Mouse (Mus musculus): ENCODE results near the gene Cngb1.

The Cngb1 gene

GRCm38 (mm10) chr8:95310342-95310970, 4.1 kb upstream of the Cngb1 start, which contains the start of gene Tepp:
Tepp (plus strand) TSS chr8:95310566.
- Histone ChIP-seq H3K27me3 (ENCODE audit: control insufficient read depth, insufficient read depth, low read length, poor library complexity, severe bottlenecking) (no peaks in the 10 kb centered on the region), H3K36me3 (ENCODE audit: control insufficient read depth, insufficient read depth, low read length, poor library complexity, severe bottlenecking) (no peaks in the 10 kb centered on the region)
- no peak for DNase-seq (ENCODE audit: low read depth, low spot score)

DNA sequence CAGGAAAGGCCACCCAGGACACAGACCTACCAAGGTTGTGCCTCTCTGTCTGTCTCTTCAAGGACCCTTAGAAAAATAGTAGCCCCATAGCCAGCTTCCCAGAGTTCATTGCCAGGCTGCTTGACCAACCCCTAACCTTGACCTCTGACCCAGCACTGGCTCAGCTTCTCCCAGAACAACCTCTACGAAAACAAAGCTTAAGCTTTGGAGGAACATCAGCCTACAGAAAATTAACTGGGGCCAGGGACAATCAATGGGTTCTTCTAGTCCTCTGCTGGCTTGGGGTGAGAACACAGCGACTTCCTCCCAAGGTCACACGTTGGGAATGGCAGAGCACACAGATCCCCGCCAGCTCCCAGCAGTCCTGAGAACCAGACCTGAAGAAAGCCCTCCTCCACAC, 859 bp downstream of the Cngb1 start:
- H3K36me3 ChIP-seq (ENCODE audit: control insufficient read depth, insufficient read depth, low read length, poor library complexity, severe bottlenecking) = no peaks in the 10 kb centered on the region
- H3K27me3 ChIP-seq (ENCODE audit: control insufficient read depth, insufficient read depth, low read length, poor library complexity, severe bottlenecking) = no peaks in the 10 kb centered on the region
- DNase-seq (ENCODE audit: low read depth, low spot score) = no peak

- Histone ChIP-seq H3K36me3 (ENCODE audit: control insufficient read depth, insufficient read depth, low read length, poor library complexity, severe bottlenecking) (no peaks in the 10 kb centered on the region), H3K27me3 (ENCODE audit: control insufficient read depth, insufficient read depth, low read length, poor library complexity, severe bottlenecking) (no peaks in the 10 kb centered on the region)
- DNase-seq (ENCODE audit: low read depth, low spot score) = peak; percentile 65
Measured at GRCm38 (mm10) chr8:95302410-95302809, 4.0 kb downstream of the Cngb1 start.

GRCm38 (mm10) chr8:95293891-95294290, 12.5 kb downstream of the Cngb1 start:
- no peak for DNase-seq (ENCODE audit: low read depth, low spot score)
- Histone ChIP-seq H3K36me3 (ENCODE audit: control insufficient read depth, insufficient read depth, low read length, poor library complexity, severe bottlenecking) (no peaks in the 10 kb centered on the region), H3K27me3 (ENCODE audit: control insufficient read depth, insufficient read depth, low read length, poor library complexity, severe bottlenecking) (no peaks in the 10 kb centered on the region)

DNA sequence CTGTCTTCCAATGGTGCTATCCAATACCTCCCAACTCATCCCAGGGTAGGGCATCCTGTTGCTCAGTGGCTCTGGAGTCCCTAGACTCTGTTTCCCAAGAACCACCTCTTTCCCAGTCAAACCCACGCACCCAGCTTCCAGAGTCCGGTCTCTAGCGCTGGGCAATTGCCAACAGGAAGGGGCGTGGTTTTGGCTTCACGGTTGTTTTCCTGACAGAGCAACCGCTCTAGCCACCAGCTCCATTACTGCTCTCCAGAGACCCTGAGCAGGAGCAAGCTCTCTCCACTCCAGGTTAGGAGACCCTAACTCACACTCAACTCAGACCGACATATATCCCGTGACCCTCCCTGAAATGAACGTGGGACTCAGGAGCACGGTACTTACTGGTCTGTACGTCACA, 13.2 kb downstream of the Cngb1 start:
- no peaks in the 10 kb centered on the region for H3K27me3 ChIP-seq (ENCODE audit: control insufficient read depth, insufficient read depth, low read length, poor library complexity, severe bottlenecking)
- DNase-seq (ENCODE audit: low read depth, low spot score) = no peak
- H3K36me3 ChIP-seq (ENCODE audit: control insufficient read depth, insufficient read depth, low read length, poor library complexity, severe bottlenecking) = no peaks in the 10 kb centered on the region

- H3K27me3 ChIP-seq (ENCODE audit: control insufficient read depth, insufficient read depth, low read length, poor library complexity, severe bottlenecking) = no peaks in the 10 kb centered on the region; the same call in 1 of the 2 replicates
Measured at GRCm38 (mm10) chr8:95289066-95289650, 17.2 kb downstream of the Cngb1 start.

GRCm38 (mm10) chr8:95281493-95281892, 24.9 kb downstream of the Cngb1 start:
- Histone ChIP-seq H3K36me3 (ENCODE audit: control insufficient read depth, insufficient read depth, low read length, poor library complexity, severe bottlenecking) (no peaks in the 10 kb centered on the region), H3K27me3 (ENCODE audit: control insufficient read depth, insufficient read depth, low read length, poor library complexity, severe bottlenecking) (no peaks in the 10 kb centered on the region)
- DNase-seq (ENCODE audit: low read depth, low spot score) = no peak

More at GRCm38 (mm10) chr8:95289066-95289650, 17.2 kb downstream of the Cngb1 start:
- no peak for DNase-seq (ENCODE audit: low read depth, low spot score)
- no peaks in the 10 kb centered on the region for H3K36me3 ChIP-seq (ENCODE audit: control insufficient read depth, insufficient read depth, low read length, poor library complexity, severe bottlenecking)

DNA sequence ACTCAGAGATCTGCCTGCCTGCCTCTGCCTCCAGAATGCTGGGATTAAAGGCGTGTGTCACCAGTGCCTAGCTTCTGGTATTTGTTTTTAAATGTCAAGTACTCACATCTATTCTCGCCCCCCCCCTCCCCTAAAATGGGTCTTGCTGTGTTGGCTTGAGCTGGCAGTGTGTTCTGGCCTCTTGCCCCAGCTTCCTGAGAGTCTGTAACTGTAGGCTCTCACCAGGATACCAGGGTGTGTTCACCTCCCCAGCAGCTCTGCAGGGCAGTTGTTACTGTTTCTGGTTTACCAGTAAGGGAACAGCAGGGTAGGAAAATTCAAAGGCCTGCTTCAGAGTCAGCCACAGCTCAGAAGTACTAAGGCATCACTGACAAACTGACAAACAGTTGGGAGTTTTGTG, 33.5 kb downstream of the Cngb1 start:
- no peak for DNase-seq (ENCODE audit: low read depth, low spot score)
- no peaks in the 10 kb centered on the region for H3K27me3 ChIP-seq (ENCODE audit: control insufficient read depth, insufficient read depth, low read length, poor library complexity, severe bottlenecking)
- no peaks in the 10 kb centered on the region for H3K36me3 ChIP-seq (ENCODE audit: control insufficient read depth, insufficient read depth, low read length, poor library complexity, severe bottlenecking)

- H3K36me3 ChIP-seq (ENCODE audit: control insufficient read depth, insufficient read depth, low read length, poor library complexity, severe bottlenecking) = no peaks in the 10 kb centered on the region
- DNase-seq (ENCODE audit: low read depth, low spot score) = no peak
- H3K27me3 ChIP-seq (ENCODE audit: control insufficient read depth, insufficient read depth, low read length, poor library complexity, severe bottlenecking) = no peaks in the 10 kb centered on the region
Measured at GRCm38 (mm10) chr8:95271841-95272240, 34.5 kb downstream of the Cngb1 start.

DNA sequence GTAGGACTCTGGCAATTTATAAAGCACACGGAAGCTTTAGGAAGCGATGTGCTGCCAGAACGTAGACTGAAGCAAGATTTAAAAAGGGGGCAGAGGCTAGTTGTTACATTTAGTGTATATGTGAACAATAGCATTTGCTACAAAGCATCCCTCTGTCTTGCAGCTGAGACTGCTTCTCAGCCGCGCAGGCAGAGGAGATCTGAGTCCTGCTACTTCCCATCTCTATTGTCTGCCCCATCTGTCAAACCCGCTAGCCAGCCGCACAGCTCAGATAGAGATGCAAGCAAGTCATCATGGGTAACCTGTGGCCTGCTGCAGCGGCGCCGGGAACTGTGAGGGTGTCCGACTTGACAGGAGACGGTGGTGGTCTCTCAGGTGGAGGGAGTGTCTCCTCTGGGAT, 35.9 kb downstream of the Cngb1 start:
- Histone ChIP-seq H3K27me3 (ENCODE audit: control insufficient read depth, insufficient read depth, low read length, poor library complexity, severe bottlenecking) (no peaks in the 10 kb centered on the region), H3K36me3 (ENCODE audit: control insufficient read depth, insufficient read depth, low read length, poor library complexity, severe bottlenecking) (no peaks in the 10 kb centered on the region)
- DNase-seq (ENCODE audit: low read depth, low spot score) = no peak

- Histone ChIP-seq H3K36me3 (ENCODE audit: control insufficient read depth, insufficient read depth, low read length, poor library complexity, severe bottlenecking) (no peaks in the 10 kb centered on the region), H3K27me3 (ENCODE audit: control insufficient read depth, insufficient read depth, low read length, poor library complexity, severe bottlenecking) (no peaks in the 10 kb centered on the region)
- DNase-seq (ENCODE audit: low read depth, low spot score) = no peak
Measured at GRCm38 (mm10) chr8:95262181-95262580, 44.2 kb downstream of the Cngb1 start.

DNA sequence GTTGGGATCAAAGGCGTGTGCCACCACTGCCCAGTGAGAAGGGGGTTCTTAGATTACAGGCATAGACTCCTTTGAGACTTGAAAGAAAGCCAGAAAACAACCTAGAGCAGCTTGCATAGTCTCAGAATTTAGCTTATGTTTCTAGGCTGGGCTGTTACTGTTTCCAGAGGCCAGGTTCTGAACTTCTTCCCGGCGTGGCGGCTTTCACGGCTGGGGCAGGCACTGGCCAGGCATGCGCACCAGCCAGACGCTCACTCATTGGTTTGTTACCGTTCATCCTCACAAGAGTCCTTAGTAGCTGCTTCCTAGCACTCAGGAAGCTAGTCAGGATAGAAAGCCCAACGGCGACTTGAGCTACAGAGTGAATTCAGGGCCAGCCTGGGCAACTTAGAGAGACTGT, 50.8 kb downstream of the Cngb1 start:
- no peaks in the 10 kb centered on the region for H3K27me3 ChIP-seq (ENCODE audit: control insufficient read depth, insufficient read depth, low read length, poor library complexity, severe bottlenecking)
- no peak for DNase-seq (ENCODE audit: low read depth, low spot score)
- no peaks in the 10 kb centered on the region for H3K36me3 ChIP-seq (ENCODE audit: control insufficient read depth, insufficient read depth, low read length, poor library complexity, severe bottlenecking)

- Histone ChIP-seq H3K27me3 (ENCODE audit: control insufficient read depth, insufficient read depth, low read length, poor library complexity, severe bottlenecking) (no peaks in the 10 kb centered on the region), H3K36me3 (ENCODE audit: control insufficient read depth, insufficient read depth, low read length, poor library complexity, severe bottlenecking) (no peaks in the 10 kb centered on the region)
- DNase-seq (ENCODE audit: low read depth, low spot score) = peak; percentile 97
Measured at GRCm38 (mm10) chr8:95254564-95255434, 51.6 kb downstream of the Cngb1 start.

- Histone ChIP-seq H3K27me3 (ENCODE audit: control insufficient read depth, insufficient read depth, low read length, poor library complexity, severe bottlenecking) (no peaks in the 10 kb centered on the region), H3K36me3 (ENCODE audit: control insufficient read depth, insufficient read depth, low read length, poor library complexity, severe bottlenecking) (no peaks in the 10 kb centered on the region)
- no peak for DNase-seq (ENCODE audit: low read depth, low spot score)
Measured at GRCm38 (mm10) chr8:95252056-95252455, 54.3 kb downstream of the Cngb1 start.

DNA sequence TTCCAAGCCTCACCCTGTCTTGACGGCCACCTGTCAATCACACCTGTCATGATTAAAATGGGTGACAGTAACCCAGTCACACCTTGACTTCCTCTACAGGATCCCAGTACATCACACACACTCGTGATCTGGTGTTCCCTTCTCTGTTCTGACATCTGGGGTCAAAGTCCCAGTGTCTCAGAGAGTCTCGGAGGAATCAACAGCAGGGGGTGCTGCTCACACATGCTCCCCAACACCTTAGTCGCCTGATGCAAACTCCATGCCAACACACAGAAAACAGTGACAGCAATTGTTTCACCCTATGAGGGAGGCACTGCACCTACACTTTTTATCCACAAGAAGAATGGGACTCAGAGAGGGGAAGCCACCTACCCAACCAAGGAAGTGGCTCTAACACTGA, 56.5 kb downstream of the Cngb1 start:
- peak; percentile 54 for DNase-seq (ENCODE audit: low read depth, low spot score)

More for the DNA sequence above, 56.5 kb downstream of the Cngb1 start:
- no peaks in the 10 kb centered on the region for H3K27me3 ChIP-seq (ENCODE audit: control insufficient read depth, insufficient read depth, low read length, poor library complexity, severe bottlenecking)
- H3K36me3 ChIP-seq (ENCODE audit: control insufficient read depth, insufficient read depth, low read length, poor library complexity, severe bottlenecking) = no peaks in the 10 kb centered on the region
